Mouse (Mus musculus): ENCODE measurements at regions not wholly inside any gene's neighbourhood (a gene's known extent, or its start where the extent isn't known, plus 50 kb on each side); places are given as distances from the start of the nearest gene placed in this dataset.

- Histone ChIP-seq H3K27ac (replicated peaks; ENCODE audit: insufficient read depth, low read depth, low read length) (no peak overlapping the region), H3K4me3 (ENCODE audit: insufficient read depth, low read depth, low read length) (no peak overlapping the region), H3K9ac (ENCODE audit: low read depth, low read length) (no peak overlapping the region), H3K27me3 (ENCODE audit: control insufficient read depth, insufficient read depth, low read length) (peaks cover 19% of the 10 kb centered on the region; the same call in 1 of the 2 replicates), H3K4me1 (ENCODE audit: control insufficient read depth, insufficient read depth, low read length) (no peaks in the 10 kb centered on the region; the same call in 1 of the 2 replicates), H3K79me2 (ENCODE audit: control insufficient read depth, insufficient read depth, low read length) (no peaks in the 10 kb centered on the region), H3K36me3 (ENCODE audit: control insufficient read depth, insufficient read depth, low read length) (no peaks in the 10 kb centered on the region)
- DNase-seq (ENCODE audit: extremely low read depth, low read depth, low spot score) = no peak
- WGBS = 5% methylated on average over 7 of the region's 7 CpGs
- TF ChIP-seq POLR2A (IDR thresholded peaks at IDR 0.05; ENCODE audit: extremely low read depth, insufficient read depth, low read length) (no peak), CTCF (IDR thresholded peaks at IDR 0.05; ENCODE audit: low read depth, low read length) (no peak)
Measured at GRCm38 (mm10) chr13:116708456-116708780, 316.9 kb downstream of the Parp8 start.

GRCm38 (mm10) chr13:116707621-116708455 is 317.5 kb downstream of the Parp8 start:
- WGBS = 13% methylated on average over 20 of the region's 20 CpGs
- TF ChIP-seq POLR2A (IDR thresholded peaks at IDR 0.05; ENCODE audit: extremely low read depth, insufficient read depth, low read length) = no peak
- TF ChIP-seq CTCF (IDR thresholded peaks at IDR 0.05; ENCODE audit: low read depth, low read length) = no peak
- Histone ChIP-seq H3K4me1 (ENCODE audit: control insufficient read depth, insufficient read depth, low read length) (no peaks in the 10 kb centered on the region; the same call in 1 of the 2 replicates), H3K36me3 (ENCODE audit: control insufficient read depth, insufficient read depth, low read length) (no peaks in the 10 kb centered on the region), H3K79me2 (ENCODE audit: control insufficient read depth, insufficient read depth, low read length) (no peaks in the 10 kb centered on the region), H3K9ac (ENCODE audit: low read depth, low read length) (no peak overlapping the region), H3K27ac (replicated peaks; ENCODE audit: insufficient read depth, low read depth, low read length) (no peak overlapping the region), H3K4me3 (ENCODE audit: insufficient read depth, low read depth, low read length) (no peak overlapping the region), H3K27me3 (ENCODE audit: control insufficient read depth, insufficient read depth, low read length) (peaks cover 19% of the 10 kb centered on the region; the same call in 1 of the 2 replicates)
- DNase-seq (ENCODE audit: extremely low read depth, low read depth, low spot score) = no peak

GRCm38 (mm10) chr13:116706401-116707330 is 318.7 kb downstream of the Parp8 start:
- no peak overlapping the region for H3K27ac ChIP-seq (replicated peaks; ENCODE audit: insufficient read depth, low read depth, low read length)
- H3K9ac ChIP-seq (ENCODE audit: low read depth, low read length) = no peak overlapping the region
- H3K79me2 ChIP-seq (ENCODE audit: control insufficient read depth, insufficient read depth, low read length) = no peaks in the 10 kb centered on the region
- peaks cover 19% of the 10 kb centered on the region; the same call in 1 of the 2 replicates for H3K27me3 ChIP-seq (ENCODE audit: control insufficient read depth, insufficient read depth, low read length)
- H3K36me3 ChIP-seq (ENCODE audit: control insufficient read depth, insufficient read depth, low read length) = no peaks in the 10 kb centered on the region
- no peak overlapping the region for H3K4me3 ChIP-seq (ENCODE audit: insufficient read depth, low read depth, low read length)
- TF ChIP-seq CTCF (IDR thresholded peaks at IDR 0.05; ENCODE audit: low read depth, low read length) = no peak
- no peak for TF ChIP-seq POLR2A (IDR thresholded peaks at IDR 0.05; ENCODE audit: extremely low read depth, insufficient read depth, low read length)
- no peak for DNase-seq (ENCODE audit: extremely low read depth, low read depth, low spot score)
- H3K4me1 ChIP-seq (ENCODE audit: control insufficient read depth, insufficient read depth, low read length) = no peaks in the 10 kb centered on the region; the same call in 1 of the 2 replicates
- WGBS = 12% methylated on average over 18 of the region's 18 CpGs

GRCm38 (mm10) chr13:116705611-116706386 is 319.5 kb downstream of the Parp8 start:
- 3% methylated on average over 39 of the region's 39 CpGs for WGBS
- Histone ChIP-seq H3K4me1 (ENCODE audit: control insufficient read depth, insufficient read depth, low read length) (no peaks in the 10 kb centered on the region), H3K9ac (ENCODE audit: low read depth, low read length) (no peak overlapping the region), H3K27ac (replicated peaks; ENCODE audit: insufficient read depth, low read depth, low read length) (no peak overlapping the region), H3K79me2 (ENCODE audit: control insufficient read depth, insufficient read depth, low read length) (no peaks in the 10 kb centered on the region), H3K36me3 (ENCODE audit: control insufficient read depth, insufficient read depth, low read length) (no peaks in the 10 kb centered on the region), H3K4me3 (ENCODE audit: insufficient read depth, low read depth, low read length) (no peak overlapping the region), H3K27me3 (ENCODE audit: control insufficient read depth, insufficient read depth, low read length) (peaks cover 16% of the 10 kb centered on the region; the same call in 1 of the 2 replicates)
- DNase-seq (ENCODE audit: extremely low read depth, low read depth, low spot score) = no peak
- TF ChIP-seq CTCF (IDR thresholded peaks at IDR 0.05; ENCODE audit: low read depth, low read length) = no peak
- no peak for TF ChIP-seq POLR2A (IDR thresholded peaks at IDR 0.05; ENCODE audit: extremely low read depth, insufficient read depth, low read length)

- H3K9ac ChIP-seq (ENCODE audit: low read depth, low read length) = no peak overlapping the region
- H3K4me1 ChIP-seq (ENCODE audit: control insufficient read depth, insufficient read depth, low read length) = no peaks in the 10 kb centered on the region
- no peak for TF ChIP-seq CTCF (IDR thresholded peaks at IDR 0.05; ENCODE audit: low read depth, low read length)
- TF ChIP-seq POLR2A (IDR thresholded peaks at IDR 0.05; ENCODE audit: extremely low read depth, insufficient read depth, low read length) = no peak
- H3K27ac ChIP-seq (replicated peaks; ENCODE audit: insufficient read depth, low read depth, low read length) = no peak overlapping the region
- no peaks in the 10 kb centered on the region for H3K79me2 ChIP-seq (ENCODE audit: control insufficient read depth, insufficient read depth, low read length)
- no peaks in the 10 kb centered on the region for H3K36me3 ChIP-seq (ENCODE audit: control insufficient read depth, insufficient read depth, low read length)
- no peak overlapping the region for H3K4me3 ChIP-seq (ENCODE audit: insufficient read depth, low read depth, low read length)
- no peaks in the 10 kb centered on the region for H3K27me3 ChIP-seq (ENCODE audit: control insufficient read depth, insufficient read depth, low read length)
- DNase-seq (ENCODE audit: extremely low read depth, low read depth, low spot score) = no peak
Measured at GRCm38 (mm10) chr13:116688714-116689113, 336.6 kb downstream of the Parp8 start.

Measured in liver, adult 2 months (tissue).